Mouse (Mus musculus) midbrain, postnatal 0 days (tissue): ENCODE results near the gene Kctd10. TPM values are rescaled to one million over a fixed set of nuclear protein-coding genes. Genes with fewer than 3 reads are reported as not detected.
A peak's percentile ranks its signal among the peaks of the same experiment; 100 is the strongest.

Source experiments
- ATAC-seq: fragments of 200-750 bp; cut with Nextera tagmentation; 2 replicates; pipeline ENCODE4 v1.8.0; 2017; ENCODE audit warnings: moderate number of reproducible peaks, mild to moderate bottlenecking, moderate TSS enrichment, moderate library complexity; ENCODE audit not compliant: low FRiP score
- DNase-seq: peaks from one replicate; pipeline ENCODE4 v3.0.0-alpha.2; 2015; ENCODE audit warnings: low spot score
- H3K27ac ChIP-seq: fragments of 300-500 bp; sonication (generic); 2 replicates; pipeline ENCODE4 v1.5.1; 2014; ENCODE audit warnings: low read depth, mild to moderate bottlenecking, low read length, mixed read lengths
- H3K27me3 ChIP-seq: fragments of 300-500 bp; sonication (generic); 2 replicates; pipeline ENCODE4 v1.6.1; 2014; ENCODE audit warnings: low read length, control low read depth, mixed read lengths; ENCODE audit not compliant: insufficient read depth
- H3K36me3 ChIP-seq: fragments of 300-500 bp; sonication (generic); 2 replicates; pipeline ENCODE4 v1.6.1; 2014; ENCODE audit warnings: low read length, control low read depth, mixed read lengths; ENCODE audit not compliant: insufficient read depth
- H3K4me1 ChIP-seq: fragments of 300-500 bp; sonication (generic); 2 replicates; pipeline ENCODE4 v1.6.1; 2014; ENCODE audit warnings: mild to moderate bottlenecking, control low read depth, antibody characterized with exemption, low read length, mixed read lengths; ENCODE audit not compliant: insufficient read depth
- H3K4me2 ChIP-seq: fragments of 300-500 bp; sonication (generic); 2 replicates; pipeline ENCODE4 v1.6.1; 2014; ENCODE audit warnings: low read depth, mild to moderate bottlenecking, low read length, mixed read lengths; ENCODE audit not compliant: poor library complexity, severe bottlenecking
- H3K4me3 ChIP-seq: fragments of 300-500 bp; sonication (generic); 2 replicates; pipeline ENCODE4 v1.5.1; 2014; ENCODE audit warnings: low read depth, mild to moderate bottlenecking, low read length, moderate library complexity
- H3K9ac ChIP-seq: fragments of 300-500 bp; sonication (generic); replicated peaks from 2 replicates; pipeline ENCODE4 v1.6.1; 2014; ENCODE audit warnings: mild to moderate bottlenecking, low read length, moderate library complexity, mixed read lengths; ENCODE audit not compliant: poor library complexity, severe bottlenecking
- H3K9me3 ChIP-seq: fragments of 300-500 bp; sonication (generic); 2 replicates; pipeline ENCODE4 v1.6.1; 2016; ENCODE audit warnings: low read length, control low read depth
- CTCF ChIP-seq: IDR thresholded peaks from 2 replicates; pipeline ENCODE4 v1.5.1; 2016; ENCODE audit warnings: antibody characterized with exemption, mild to moderate bottlenecking
- WGBS: fragments of 180-500 bp; shearing (Covaris S2); extraction: QIAGEN DNeasy Blood & Tissue Kit; methylation state at CpG from one replicate; pipeline ENCODE4 v1.1.7; 2014; 5-methylcytosine and 5-hydroxymethylcytosine counted together
- polyA plus RNA-seq: library from polyadenylated mRNA; unstranded; fragments of >200 nt; fragmentation: Nextera tagmentation; extraction: Ambion mirVana; gene quantifications from 2 replicates; pipeline ENCODE4 v1.2.1, GENCODE M21; 2015
- total RNA-seq: library from RNA; depleted of rRNA; stranded (reverse); fragments of >200 nt; gene quantifications from 2 replicates; pipeline ENCODE4 v1.2.3, GENCODE M21; 2014

Kctd10 gene
- total and polyA plus RNA-seq, 2 experiments from 2014 or later, result 54.5 to 65.1 TPM

DNA sequence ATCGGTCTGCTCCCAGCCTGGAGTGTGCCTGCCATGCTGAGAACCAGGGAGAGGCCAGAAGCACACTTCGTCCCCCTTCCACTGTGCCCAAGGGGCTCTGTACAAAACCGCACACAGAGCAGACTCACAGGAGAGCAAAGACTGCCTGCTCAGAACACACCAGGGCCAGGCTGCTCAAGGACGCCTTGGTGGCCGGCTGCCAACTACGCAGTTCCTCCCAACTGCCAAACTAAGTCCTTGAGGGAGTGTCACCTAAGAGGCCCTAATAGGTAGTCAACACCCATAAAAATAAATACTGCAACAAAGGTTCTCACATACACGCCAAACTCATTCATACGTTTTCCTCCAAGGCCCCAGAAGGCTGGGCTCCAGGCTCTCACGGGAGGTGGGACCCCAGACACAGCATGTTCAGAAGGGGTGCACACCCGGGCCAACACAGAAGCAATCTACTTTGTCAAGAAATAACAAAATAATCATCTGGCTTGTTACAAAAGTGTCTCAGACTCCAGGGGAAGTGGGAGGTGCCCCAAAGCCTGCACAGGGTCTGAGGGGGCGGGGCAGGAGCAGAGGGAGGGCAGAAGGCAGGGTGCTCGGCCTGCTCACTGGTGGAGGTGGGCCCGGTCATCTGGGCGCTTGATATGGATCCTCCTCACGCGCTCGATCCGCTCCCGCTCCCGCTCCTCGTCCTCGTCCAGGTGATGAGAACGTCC, 15.1 kb downstream of the Kctd10 start:
- peaks cover 86% of the 10 kb centered on the region for H3K36me3 ChIP-seq
- TF ChIP-seq CTCF, result no peak
- no peak for DNase-seq
- H3K4me1 ChIP-seq, result no peaks in the 10 kb centered on the region
- H3K9ac ChIP-seq, result no peak overlapping the region
- no peaks in the 10 kb centered on the region for H3K27me3 ChIP-seq
- H3K4me2 ChIP-seq, result no peak overlapping the region
- H3K27ac ChIP-seq, result no peak overlapping the region
- WGBS, result 90% methylated on average over 23 of the region's 23 CpGs
- no peak overlapping the region for H3K4me3 ChIP-seq
- H3K9me3 ChIP-seq, result no peaks in the 10 kb centered on the region
- ATAC-seq, result no peak

DNA sequence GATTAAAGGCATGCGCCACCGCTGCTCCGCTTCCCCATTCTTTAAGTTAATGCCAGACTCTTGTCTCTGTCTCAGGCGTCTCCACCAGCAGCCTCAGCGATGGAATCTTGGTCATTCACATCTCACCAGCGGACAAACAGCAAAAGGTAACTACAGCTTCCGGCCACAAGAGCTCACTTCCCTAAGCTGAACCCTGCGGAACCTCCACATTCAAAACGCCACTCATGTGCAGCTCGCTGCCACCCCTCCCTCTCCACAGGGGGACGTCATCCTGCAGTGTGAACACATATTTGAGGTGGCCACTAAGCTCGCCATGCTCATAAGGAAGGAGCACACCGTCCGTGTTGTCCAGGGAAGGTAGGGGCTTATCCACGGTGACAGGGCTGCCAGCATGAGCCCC, 19.3 kb downstream of the Kctd10 start:
- Histone ChIP-seq H3K4me1 (no peaks in the 10 kb centered on the region), H3K4me2 (no peak overlapping the region), H3K36me3 (peaks cover 51% of the 10 kb centered on the region), H3K4me3 (no peak overlapping the region), H3K27me3 (no peaks in the 10 kb centered on the region), H3K9ac (no peak overlapping the region), H3K27ac (no peak overlapping the region), H3K9me3 (no peaks in the 10 kb centered on the region)
- TF ChIP-seq CTCF, result no peak
- WGBS, result 79% methylated on average over 15 of the region's 15 CpGs
- DNase-seq (no peak), ATAC-seq (no peak)

DNA sequence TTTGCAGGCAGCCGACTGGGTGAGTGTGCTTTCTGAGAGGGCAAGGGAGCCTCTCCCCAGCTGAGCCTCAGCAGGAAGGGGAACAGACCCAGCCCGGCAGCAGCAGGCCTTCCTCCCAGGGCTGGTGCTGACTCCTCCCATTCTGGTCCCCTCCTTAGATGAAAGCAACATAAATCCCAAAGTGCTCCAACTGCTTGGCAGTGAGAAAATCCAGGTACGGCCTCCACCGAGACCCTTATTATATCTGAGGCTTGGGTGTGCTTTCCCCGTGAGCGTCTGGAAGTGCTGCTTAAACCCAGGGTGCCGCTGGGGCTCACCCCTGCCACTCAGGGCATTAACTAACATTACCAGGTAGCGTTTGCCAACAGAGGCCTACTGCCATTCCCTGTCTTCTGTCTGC, 20.7 kb downstream of the Kctd10 start:
- WGBS, result 59% methylated on average over 8 of the region's 8 CpGs
- TF ChIP-seq CTCF, result no peak

DNA sequence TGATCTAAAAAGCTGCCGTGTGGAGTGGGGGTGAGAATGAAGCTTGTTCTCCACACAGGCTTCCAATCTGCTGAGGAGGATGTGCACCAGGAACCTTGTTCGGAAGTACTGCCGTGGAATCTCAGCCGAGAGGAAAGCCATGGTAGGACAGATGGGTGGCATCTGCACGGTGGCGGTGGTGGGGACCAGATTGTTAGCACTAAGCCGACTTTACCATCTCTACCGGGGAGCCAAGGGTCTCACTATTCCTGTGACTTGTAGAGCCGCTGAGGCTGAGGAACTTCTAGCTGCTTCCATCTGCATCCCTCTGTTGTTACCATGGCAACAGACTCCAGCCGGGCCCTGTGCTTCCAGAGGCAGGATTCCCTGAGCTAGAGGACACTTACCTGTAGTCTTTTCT, 21.5 kb downstream of the Kctd10 start:
- Histone ChIP-seq H3K36me3 (peaks cover 33% of the 10 kb centered on the region), H3K27ac (0 out of 2 replicates have a peak overlapping the region, but pooled peaks have one; percentile 12), H3K4me3 (no peak overlapping the region), H3K9ac (no peak overlapping the region), H3K4me1 (no peaks in the 10 kb centered on the region), H3K9me3 (no peaks in the 10 kb centered on the region), H3K27me3 (no peaks in the 10 kb centered on the region), H3K4me2 (no peak overlapping the region)
- no peak for TF ChIP-seq CTCF
- DNase-seq (peak; percentile 79), ATAC-seq (no peak)
- WGBS, result 49% methylated on average over 10 of the region's 10 CpGs

More for the DNA sequence above, 20.7 kb downstream of the Kctd10 start:
- H3K4me3 ChIP-seq, result no peak overlapping the region
- DNase-seq (no peak), ATAC-seq (no peak)
- H3K4me2 ChIP-seq, result no peak overlapping the region
- H3K4me1 ChIP-seq, result no peaks in the 10 kb centered on the region
- H3K27ac ChIP-seq, result 0 out of 2 replicates have a peak overlapping the region, but pooled peaks have one; percentile 9
- H3K9me3 ChIP-seq, result no peaks in the 10 kb centered on the region
- 0 out of 2 replicates have a peak overlapping the region, but pooled peaks have one; percentile 4 for H3K9ac ChIP-seq
- H3K27me3 ChIP-seq, result no peaks in the 10 kb centered on the region
- peaks cover 37% of the 10 kb centered on the region for H3K36me3 ChIP-seq

DNA sequence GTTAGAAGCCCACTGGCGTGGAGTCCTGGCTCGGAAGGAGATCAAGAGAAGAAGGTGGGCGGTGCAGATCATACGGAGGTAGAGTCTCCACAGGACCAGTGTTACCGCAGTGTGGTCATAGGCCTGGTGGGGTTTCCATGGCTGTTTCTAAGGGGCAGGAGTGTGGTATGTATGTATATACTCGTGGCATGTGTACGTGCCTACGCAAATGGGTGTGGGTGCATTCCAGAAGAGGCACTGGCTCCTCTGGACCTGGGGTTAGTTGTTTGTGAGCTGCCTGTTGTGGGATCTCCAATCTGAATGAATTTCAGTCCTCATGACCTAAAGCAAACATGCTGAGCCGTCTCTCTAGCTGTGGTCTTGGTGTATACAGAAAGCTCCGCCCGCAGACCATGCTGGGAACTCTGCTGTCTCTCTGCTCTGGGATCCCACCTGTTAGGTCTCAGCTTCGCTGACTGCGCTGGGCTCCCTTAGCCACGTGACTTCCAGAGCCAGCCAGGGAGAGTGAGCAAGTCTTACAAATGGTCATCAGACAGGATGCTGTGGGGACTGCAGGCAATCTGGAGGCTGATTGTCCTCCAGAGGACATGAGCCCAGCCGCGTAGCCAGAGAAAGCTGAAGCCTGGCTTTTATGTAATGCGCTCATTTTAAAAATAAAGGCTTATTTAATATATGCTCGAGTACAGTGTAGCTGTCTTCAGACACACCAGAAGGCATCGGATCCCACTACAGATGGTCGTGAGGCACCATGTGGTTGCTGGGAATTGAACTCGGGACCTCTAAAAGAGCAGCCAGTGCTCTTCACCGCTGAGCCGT, 23.2 kb downstream of the Kctd10 start:
- no peak overlapping the region for H3K4me2 ChIP-seq
- 50% methylated on average over 23 of the region's 23 CpGs for WGBS
- no peaks in the 10 kb centered on the region for H3K9me3 ChIP-seq
- no peaks in the 10 kb centered on the region for H3K4me1 ChIP-seq
- peaks cover 16% of the 10 kb centered on the region for H3K36me3 ChIP-seq
- TF ChIP-seq CTCF, result no peak
- no peaks in the 10 kb centered on the region for H3K27me3 ChIP-seq
- H3K4me3 ChIP-seq, result no peak overlapping the region
- H3K27ac ChIP-seq, result no peak overlapping the region
- no peak overlapping the region for H3K9ac ChIP-seq
- ATAC-seq (no peak), DNase-seq (peak; percentile 42)
